Mouse (Mus musculus) right cerebral cortex, postnatal 10 days (tissue): ENCODE results near the gene Hacd2.

Experiments
- DNase-seq, 2 experiments: peaks; one replicate each; pipeline ENCODE4 v3.0.0; 2021; ENCODE audit warnings: low spot score in 2 of 2

Hacd2 gene

DNA sequence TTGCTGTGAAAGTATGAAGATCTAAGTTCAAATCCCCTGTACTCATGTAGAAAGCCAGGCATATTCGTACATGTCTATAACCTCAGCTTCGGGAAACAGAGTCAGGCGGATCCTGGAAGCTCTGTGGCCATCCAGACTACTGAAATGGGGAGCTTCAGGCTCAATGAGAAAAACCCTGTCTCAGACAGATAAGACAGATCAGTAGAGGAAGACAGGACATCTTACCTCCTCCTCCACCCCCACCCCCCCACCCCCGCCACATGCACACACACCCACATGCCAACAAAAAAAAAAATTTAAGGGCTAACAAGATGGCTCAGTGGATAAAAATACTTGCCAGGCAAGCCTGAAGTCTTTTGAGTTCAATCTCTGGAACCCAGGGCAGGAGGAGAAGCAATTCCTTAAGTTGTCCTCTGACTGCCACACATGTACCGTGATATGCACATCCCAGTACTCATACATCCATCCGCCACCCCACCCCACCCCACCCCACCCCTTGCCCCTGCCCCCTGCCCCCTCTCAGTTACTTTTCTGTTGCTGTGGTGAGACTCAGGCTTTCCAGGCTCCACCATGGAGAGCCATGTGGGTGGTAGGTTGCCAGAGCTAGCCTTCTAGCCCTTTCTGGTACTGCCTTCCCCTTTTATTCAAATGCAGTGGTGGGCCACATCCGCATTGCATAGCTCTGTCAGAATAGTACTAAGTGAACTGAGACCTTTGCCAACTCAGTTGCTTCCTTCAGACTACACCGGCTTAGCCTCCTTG, 32.4 kb downstream of the Hacd2 start:
- no peak for DNase-seq

DNA sequence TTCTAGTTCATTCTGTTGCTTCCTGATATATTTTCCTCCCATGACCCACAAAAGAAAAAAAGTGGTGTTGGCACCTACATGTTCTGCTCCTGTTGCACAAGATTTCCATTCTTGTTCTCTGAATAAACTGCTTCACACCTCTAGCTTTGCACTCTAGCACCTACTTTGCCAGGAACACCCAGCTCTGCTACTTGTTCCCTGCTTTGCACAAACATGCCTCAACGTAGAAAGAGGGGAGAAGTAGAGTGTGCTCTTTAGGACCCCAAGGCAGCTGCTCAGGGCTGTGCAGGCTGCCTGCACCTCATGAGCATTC, 32.9 kb downstream of the Hacd2 start:
- no peak for DNase-seq

DNA sequence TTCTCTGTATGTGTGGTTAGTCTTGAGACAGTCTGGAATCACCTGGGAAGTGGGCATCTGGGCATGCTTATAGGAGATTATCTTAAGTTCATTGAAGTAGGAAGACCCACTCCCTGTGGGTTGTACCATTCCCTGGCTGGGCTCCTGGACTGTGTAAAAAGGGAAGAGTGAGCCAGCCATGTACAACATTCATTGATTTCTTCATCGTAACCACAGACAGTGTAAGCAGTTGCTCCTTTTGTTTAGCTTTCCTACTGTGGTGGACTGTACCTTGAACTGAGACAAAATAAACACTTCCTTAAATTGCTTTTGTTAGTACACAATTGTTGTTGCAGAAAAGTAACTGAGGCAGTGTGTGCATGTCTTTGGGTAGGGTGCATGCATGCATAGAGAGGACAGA, 33.6 kb downstream of the Hacd2 start:
- DNase-seq: no peak

DNA sequence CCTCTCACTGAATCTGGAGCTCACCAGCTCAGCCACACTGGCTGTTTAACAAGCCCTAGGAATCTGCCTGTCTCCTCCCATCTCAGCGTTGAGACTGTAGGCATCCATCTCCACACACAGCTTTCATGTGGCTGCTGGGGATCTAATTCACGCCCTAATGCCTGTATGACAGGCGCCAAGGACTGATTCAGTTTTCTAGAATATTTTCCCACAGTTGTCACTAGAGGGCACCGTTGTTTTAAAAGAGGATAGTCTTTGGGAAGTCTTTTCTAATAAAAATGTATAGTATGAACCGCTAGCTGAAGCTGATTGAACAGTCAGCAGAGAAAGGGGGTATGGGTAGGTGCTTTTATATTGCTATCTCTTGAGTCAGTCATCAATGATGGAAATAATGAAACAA, 34.1 kb downstream of the Hacd2 start:
- DNase-seq: no peak

DNA sequence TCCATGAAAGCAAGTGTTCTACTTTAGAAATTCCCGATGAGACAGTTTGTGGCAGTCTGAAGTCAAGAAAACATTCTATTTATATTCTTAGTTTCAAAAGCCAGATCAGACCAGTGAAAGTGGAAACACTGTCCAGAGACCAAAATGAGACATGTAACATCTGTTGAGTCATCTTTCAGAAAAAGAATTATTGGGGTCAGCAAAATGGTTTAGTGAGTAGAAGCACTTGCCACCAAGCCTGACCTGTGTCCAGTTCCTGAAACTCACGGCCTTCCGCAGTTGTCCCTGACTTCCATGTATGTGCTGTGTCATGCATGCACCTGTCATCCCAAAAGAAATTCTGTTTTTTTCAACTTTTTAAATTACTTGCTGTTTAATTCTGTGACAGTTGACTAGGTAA, 34.6 kb downstream of the Hacd2 start:
- DNase-seq: no peak

DNA sequence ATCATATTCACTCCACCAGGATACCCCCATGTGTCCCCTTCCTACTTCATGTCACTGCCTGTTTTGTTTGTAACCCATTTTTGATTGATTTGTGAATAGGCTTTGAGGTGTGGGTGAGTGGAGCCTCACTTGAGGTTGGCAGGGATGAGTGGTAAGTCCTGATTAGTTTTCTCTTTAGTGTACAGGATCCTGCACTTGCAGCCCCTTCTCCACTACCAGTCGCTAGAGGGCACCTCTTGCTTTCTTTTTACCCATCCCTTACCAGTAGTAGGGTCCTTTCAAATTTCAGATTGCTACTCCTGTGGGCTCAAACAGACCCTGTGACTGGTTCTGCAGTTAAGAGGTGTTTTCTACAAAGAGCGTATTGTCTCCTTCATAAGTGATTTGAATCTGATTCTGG, 38.8 kb downstream of the Hacd2 start:
- peak in 1 of 2 experiments; percentile 67 for DNase-seq

DNA sequence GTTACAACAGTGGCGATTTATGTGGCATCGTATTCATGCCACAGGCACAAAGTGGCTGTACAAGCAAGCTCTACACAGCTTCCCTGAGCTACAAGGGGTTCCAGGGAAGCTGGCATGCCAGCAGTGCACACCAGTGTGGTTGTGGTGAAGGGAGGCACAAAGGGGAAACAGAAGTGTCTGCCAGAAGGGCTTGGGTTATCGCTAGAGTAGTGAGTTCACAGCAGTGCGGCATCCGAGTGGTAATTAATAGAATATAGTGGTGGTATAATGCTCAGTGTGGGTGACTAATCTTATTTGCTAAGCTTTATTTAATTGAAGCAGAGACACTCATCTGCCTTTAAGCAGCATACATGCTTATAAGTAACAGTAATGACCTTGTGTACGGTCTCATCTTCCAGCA, 43.5 kb downstream of the Hacd2 start:
- DNase-seq: no peak

DNA sequence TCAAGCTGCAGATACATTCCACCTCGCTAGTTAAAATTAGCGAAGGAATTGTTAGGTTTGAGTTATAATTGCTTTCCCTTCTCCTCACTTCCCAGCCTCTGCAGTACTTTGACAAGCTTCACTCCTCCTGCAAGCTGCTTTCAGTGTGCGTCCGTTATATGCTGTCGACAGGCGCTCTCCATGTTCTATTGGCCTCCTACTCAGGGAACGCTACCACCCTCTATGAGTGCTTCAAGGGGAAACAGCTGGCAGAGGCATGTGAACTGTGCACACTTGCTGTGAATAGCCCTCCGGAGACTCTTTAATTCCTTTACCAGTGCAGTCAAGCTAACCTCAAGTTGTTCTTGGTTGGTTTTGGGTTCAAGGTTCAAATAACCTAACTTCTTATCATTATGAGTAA, 44.9 kb downstream of the Hacd2 start:
- DNase-seq: peak in 1 of 2 experiments; percentile 53

DNA sequence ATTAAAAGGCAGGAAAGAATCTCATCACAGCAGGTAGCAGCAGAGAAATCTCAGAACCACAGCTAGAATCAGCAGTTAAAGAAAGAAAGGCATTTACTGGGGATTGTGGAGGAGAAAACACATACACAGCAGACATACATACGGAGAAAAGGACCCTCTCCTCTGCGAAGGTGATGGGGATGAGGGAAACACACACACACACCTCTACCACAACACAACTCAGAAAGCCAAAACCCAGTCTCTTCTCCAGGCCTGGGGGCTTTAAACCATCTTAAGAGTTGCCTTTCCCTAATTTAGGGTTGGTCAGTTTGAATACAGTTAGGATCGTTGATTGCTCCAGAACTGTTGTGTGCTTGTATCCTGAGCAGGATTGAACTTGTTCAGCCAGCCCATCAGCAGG, 45.4 kb downstream of the Hacd2 start:
- DNase-seq: no peak

DNA sequence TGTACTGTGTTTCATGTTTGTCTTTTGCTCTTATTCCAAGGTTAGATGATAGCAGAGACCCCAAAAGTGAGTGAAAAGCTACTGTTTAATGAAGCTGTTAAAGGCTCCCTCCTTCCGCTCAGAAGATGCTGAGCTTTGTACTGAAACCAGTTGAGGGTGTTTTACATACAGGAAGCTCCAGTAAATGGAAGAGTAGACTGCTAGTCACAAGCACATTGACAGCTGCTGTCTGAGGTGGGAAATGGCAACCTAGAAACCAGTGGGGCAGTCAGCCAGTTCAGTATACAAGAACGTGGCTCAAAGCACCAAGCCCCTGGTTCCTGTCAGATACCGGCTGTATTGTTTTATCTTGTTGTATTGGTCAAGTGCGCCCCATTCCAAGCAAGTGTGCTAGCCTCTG, 46.7 kb downstream of the Hacd2 start:
- DNase-seq: no peak

DNA sequence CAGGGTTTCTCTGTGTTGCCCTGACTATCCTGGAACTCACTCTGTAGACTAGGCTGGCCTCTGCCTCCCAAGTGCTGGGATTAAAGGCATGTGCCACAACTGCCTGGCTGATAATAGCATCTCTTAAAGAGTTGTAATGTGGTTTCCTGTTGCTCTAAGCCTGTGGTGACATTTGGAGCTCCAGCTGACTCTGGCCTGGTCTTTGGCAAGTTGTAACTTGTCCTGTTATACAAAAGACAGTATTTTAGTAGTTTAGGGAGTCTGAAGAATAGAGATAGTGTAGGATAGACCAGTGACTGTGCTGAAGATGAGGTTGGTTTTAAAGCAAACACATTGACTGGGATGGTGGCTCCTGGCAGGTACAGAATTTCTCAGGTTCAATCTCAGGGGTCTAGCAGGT, 52.2 kb downstream of the Hacd2 start:
- DNase-seq: no peak

DNA sequence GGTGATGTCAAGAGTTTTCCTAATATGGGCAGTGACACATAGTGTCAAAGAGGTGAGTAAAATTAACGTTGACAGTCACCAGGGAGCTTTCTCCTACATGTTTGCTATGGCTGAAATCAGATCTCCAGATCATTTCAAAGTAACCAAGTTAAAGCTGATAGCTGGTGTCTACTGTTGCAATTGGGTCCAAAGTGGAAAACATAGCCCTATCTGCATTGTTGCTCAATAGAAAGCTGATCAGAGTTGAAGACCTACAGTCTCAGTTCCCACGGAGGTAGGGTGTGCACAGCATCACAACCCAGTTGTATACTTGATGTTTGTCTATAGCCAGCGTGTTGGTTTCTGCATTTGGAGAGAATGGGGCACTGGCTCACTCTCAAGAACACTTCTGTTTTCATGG, 53.4 kb downstream of the Hacd2 start:
- DNase-seq: no peak

DNA sequence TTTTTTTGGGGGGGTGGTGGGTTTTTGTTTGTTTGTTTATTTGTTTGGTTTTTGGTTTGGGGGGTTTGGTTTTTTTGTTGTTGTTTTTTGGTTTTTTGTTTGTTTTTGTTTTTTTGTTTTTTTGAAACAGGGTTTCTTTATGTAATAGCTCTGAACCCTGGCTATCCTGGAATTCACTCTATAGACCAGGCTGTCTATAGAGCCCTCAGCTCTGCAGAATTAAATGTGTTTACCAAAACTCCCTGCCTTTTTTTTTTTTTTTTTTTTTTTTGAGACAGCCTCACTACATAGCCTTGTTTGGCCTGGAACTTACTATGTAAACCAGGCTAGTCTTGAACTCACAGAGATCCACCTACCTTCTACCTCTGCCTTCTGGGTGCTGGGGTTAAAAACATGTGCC, 71.3 kb downstream of the Hacd2 start:
- DNase-seq: no peak

DNA sequence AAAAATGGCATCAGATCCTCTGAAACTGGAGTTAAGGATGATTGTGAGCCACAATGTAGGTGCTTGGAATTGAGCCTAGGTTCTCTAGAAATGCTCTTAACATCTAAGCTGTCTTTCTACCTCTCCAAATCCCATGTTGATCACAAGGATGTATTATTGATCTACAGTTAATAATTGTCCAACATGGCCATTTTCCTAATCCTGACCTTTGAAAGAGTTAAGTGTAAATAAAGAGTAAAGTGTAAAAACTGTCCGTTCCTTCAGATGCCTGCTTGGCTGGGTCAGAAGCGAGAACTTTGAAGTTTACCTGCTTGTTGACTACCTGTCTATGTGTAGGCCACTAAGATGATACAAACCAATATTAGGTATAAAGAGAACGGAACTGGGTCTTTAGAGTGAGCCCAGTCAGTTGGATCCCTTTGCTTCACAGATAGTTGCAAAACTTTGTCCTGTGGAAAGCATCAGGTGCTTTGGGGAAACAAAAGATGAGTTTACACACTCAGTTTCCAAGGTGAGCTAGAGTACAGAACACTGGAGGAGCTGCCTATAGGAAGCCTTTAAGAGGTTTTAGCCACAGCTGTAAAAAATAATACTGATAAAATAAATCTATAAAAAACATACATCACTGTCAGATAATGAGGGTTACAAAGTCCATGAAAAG, 75.8 kb downstream of the Hacd2 start:
- DNase-seq: no peak

DNA sequence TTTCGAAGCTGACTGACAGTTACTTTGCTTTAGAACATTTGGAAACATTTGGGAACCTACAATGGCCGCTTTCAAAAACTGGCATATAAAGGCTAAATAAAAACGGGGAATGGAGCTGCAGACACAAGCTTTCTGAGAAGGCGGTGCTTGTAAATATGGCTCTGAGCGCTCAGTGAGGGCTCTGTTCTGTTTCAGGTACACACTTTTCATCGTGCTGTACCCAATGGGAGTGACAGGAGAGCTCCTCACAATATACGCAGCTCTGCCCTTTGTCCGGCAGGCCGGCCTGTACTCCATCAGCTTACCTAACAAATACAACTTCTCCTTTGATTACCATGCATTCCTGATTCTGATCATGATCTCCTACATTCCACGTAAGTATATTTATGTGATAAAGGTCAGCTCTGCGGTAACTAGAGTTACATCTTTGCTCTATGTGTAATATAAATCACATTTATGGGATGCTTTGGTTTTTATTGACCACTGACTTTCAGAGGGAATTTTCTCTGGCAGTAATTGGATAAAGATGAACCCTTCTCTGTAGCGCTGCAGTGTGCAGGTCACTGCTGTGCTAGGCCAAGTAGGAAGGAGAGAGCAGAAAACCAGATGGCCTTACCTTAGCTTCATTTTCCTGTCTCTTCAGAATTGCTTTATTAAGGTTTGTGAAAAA, 79.7 kb downstream of the Hacd2 start:
- DNase-seq: no peak

DNA sequence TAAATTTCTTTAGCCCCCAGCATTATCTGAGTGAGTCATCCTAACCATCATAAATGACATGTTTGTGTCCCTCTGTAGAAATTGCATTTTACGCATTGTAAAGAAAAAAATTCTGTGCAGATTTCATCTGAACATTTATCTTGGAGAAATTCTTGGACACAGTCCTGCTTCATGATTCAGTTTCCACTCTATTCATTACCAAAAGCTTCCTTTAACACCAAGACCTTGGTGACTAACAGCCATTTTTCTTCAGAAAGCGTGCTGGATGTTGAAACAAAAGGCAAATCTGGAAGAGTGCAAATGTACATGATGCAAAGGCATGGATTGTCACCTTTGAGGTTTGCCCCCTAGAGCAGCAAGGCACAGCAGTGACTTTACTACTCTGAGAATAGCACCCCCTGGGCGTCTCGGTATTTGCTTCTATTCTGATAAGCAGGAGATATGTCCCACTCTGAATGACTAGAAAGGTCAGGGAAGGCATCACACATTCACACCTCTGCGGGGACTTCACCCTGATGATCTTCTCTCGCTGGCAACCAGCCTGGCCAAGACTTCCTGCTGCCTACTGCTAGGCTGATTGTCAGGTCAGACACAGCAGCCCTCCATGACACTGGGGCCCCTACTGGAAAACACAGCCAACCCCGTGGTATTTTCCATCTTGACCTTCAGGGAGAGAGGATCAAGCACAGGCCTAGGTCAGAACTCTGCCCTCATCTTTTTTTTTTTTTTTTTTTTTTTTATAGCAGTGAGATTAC, 80.8 kb downstream of the Hacd2 start:
- no peak for DNase-seq

DNA sequence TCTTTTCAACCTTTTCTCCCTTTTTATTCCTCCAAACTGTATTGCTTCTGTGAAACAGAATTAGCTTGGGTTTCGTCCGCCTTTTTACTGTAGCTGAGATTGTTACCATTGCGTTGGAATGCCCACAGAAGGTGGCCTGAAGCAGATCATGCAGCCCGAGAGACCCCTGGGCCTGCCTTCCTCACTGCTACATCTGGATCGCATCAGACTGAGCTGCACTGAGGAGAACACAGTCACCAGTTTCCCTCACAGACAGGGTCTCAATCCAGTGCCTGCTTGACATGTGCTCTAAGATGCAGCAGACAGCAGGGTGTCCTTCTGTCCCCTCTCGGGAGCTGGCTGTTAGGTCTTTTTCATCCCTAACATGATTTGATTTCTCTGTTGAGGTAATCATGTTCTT, 85.8 kb downstream of the Hacd2 start:
- no peak for DNase-seq

DNA sequence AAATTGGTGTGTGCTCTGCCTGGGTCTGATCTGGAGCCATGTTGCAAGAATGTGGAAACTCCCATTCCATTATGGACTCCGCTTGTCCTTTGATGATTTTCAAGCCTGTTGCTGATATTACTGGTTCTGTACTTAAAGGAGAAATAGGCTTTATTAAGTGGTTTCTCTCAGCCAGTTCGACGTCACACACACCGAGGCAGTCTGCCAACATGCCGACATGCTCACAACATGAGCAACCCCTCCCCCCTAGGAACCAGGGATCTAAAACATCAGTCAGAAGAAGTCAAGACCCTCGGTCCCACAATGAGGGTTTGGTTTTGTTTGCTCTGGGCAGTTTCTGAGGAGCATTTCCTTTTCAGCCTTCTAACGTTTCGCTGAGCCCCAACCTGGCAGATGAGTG, 86.9 kb downstream of the Hacd2 start:
- peak in 1 of 2 experiments; percentile 43 for DNase-seq

DNA sequence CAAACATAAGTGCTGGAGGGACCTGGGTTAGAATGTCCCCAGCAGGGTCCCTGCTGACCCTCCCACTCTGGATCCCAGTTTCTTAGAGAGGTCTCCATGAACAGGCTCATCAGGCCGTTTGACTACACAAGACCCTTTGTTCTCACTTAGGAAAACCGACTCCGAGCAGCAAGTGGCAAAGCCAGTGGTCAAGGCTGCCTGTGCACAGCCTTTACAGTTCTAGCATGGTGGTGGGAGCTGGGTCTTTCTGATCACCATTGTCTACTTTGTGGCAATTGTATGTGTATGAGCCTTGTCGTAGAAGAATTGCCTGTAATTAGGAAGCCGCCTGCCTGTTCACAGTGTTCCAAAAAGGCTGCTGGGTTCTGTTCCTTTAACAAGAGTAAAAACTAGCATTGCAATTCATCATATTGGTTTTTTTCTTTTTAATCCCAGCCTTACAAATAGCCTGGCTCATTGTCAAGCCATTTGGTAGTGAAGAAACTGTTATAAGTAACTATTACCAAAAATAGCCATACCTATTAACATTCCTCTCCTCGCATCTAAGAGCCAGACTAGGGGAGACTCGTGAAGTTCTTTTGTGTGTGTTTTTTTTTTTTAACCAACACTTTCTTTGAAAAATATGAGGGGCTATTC, 87.5 kb downstream of the Hacd2 start:
- no peak for DNase-seq

DNA sequence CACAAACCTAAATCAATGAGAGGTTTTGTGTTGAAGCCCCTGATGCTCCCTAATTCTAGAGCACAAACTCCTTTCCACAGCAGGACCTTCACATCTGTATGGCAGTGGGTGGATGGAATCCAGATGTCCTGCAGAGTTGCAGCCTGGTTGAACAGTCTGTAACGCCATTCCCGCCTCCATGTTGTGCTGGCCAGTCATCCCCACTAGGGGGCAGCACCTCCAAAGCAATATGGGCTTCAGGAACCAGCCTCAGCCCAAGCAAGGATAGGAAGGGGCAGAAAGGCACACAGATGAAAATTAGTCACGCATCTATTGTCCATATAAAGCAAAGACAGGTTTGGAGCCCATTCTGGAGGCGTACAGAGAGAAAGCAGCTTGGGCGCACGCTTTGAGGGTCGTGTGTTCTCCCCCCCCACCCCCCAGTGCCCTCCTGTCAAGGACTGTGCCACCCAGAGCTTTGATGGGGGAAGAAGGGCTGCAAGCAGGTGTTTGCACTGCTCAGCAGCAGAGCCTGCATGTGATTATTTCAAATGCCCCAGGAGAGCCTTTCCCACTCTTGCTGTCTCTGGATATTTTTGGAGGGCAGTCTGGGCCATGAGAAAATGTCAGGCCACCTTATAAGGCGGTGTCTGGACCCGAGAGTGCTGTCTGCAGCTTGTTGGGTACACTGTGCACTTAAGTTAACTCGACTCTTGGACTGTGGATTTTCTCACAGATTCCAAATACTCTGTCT, 88.3 kb downstream of the Hacd2 start:
- peak; percentile 86 to 91 for DNase-seq

DNA sequence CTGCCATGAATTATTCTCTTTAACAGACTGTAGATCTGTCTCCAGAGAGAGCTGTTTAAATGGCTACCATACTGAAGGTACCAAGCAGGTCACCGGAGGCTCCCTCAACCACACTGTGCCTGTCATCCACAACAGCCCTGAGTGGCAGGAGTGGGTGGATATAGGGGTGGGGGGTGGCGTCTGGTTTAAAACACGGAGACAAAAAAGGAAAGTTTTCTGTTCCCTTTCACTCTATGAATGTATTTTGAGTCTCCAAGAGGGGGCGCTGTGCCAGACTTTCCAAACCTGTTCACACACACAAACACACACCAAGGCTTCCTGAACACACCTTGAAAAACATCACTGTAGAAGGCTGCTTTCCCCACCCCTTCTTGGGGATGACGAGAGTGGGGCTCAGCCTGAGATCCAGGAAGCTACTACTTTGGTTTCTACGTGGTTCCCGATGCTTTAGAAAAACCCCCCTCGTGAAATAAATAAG, 89.0 kb downstream of the Hacd2 start:
- DNase-seq: peak; percentile 69 to 73
